9 mouse cellular contexts compared by ENCODE assay signal in genomic region chr17:34039562-34040450, GRCm38 (mm10). TPM values are rescaled to one million over a fixed set of nuclear protein-coding genes. Genes with fewer than 3 reads are reported as not detected.
DNase-seq lines count a peak whose midpoint lies in the region; ATAC-seq lines count a peak whose summit lies in the region.
"Had no signal": no experiment of that assay in that cellular context is flagged by ENCODE, and none has a peak within 500 bp of the region (broad histone marks: within the 10 kb centered on the region; RNA-seq: fewer than 3 reads in every experiment).

No protein-coding gene starts in this region.

- no peaks in the 10 kb centered on the region for H3K9me3 ChIP-seq in heart, embryonic 10.5 days
- no peaks in the 10 kb centered on the region for H3K9me3 ChIP-seq in limb, embryonic 11.5 days (ENCODE audit: control insufficient read depth, low read length)
- H3K9me3 ChIP-seq: megakaryocyte, embryonic 14.5 days had no signal

- H3K9ac ChIP-seq in limb, embryonic 11.5 days (ENCODE audit: low read length): 0 out of 2 replicates have a peak overlapping the region, but pooled peaks have one; percentile 2

- peak overlapping the region; percentile 41 for H3K4me3 ChIP-seq in heart, embryonic 10.5 days
- H3K4me3 ChIP-seq in limb, embryonic 11.5 days (ENCODE audit: low read depth, low read length): peak overlapping the region; percentile 12
- H3K4me3 ChIP-seq: megakaryocyte, embryonic 14.5 days had no signal

- no peak for ATAC-seq in limb, embryonic 11.5 days (ENCODE audit: insufficient number of reproducible peaks, low FRiP score, low TSS enrichment, low read depth)

- H3K4me2 ChIP-seq in limb, embryonic 11.5 days (ENCODE audit: low read depth, severe bottlenecking): peak overlapping the region; percentile 44

- H3K4me1 ChIP-seq in heart, embryonic 10.5 days: peaks cover 40% of the 10 kb centered on the region
- peaks cover 27% of the 10 kb centered on the region for H3K4me1 ChIP-seq in limb, embryonic 11.5 days (ENCODE audit: control insufficient read depth, insufficient read depth, low read length)

- H3K27ac ChIP-seq in heart, embryonic 10.5 days: no peak overlapping the region
- H3K27ac ChIP-seq in limb, embryonic 11.5 days (replicated peaks; ENCODE audit: low read depth, low read length): no peak overlapping the region

- DNase-seq in cerebellum, adult 8-10 months: peak; percentile 14
- DNase-seq in cerebellum, postnatal 36 days: no peak
- DNase-seq in right cerebral cortex, postnatal 10 days (ENCODE audit: low spot score in 2 of 2): peak; percentile 52 to 63
- DNase-seq in right cerebral cortex, adult 2 months (ENCODE audit: low spot score in 2 of 2): no peak
- DNase-seq in heart, embryonic 10.5 days (ENCODE audit: low spot score): no peak
- peak; percentile 36 for DNase-seq in limb, embryonic 11.5 days (ENCODE audit: low spot score)
- no peak for DNase-seq in thymus, postnatal 0 days (ENCODE audit: low spot score)
- no peak for DNase-seq in T-cell, adult 2 months (ENCODE audit: low spot score)

- H3K27me3 ChIP-seq in heart, embryonic 10.5 days (ENCODE audit: insufficient read depth, poor library complexity, severe bottlenecking): peaks cover 67% of the 10 kb centered on the region
- peaks cover 2% of the 10 kb centered on the region; the same call in 1 of the 2 replicates for H3K27me3 ChIP-seq in limb, embryonic 11.5 days (ENCODE audit: control insufficient read depth, insufficient read depth, low read length)

- WGBS in heart, embryonic 10.5 days: 24% methylated on average over 17 of the region's 17 CpGs
- 29% methylated on average over 17 of the region's 17 CpGs for WGBS in limb, embryonic 11.5 days

- peaks cover 32% of the 10 kb centered on the region for H3K36me3 ChIP-seq in heart, embryonic 10.5 days
- peaks cover 18% of the 10 kb centered on the region for H3K36me3 ChIP-seq in limb, embryonic 11.5 days (ENCODE audit: control insufficient read depth, insufficient read depth, low read length)

RNA-seq across cellular contexts. Expression of gene Col11a2, which starts 0.6 kb away (rescaled TPM):
- polyA plus RNA-seq in heart, embryonic 10.5 days (2016; fragmentation: Nextera tagmentation; extraction: Ambion mirVana): 0.38 and 1.0 TPM in 2 replicates
- polyA plus RNA-seq in limb, embryonic 11.5 days (2014; fragmentation: Nextera tagmentation; extraction: Ambion mirVana): 2.6 and 5.0 TPM in 2 replicates
- 1.1 and 1.5 TPM in 2 replicates for polyA plus RNA-seq in thymus, postnatal 0 days (2015; fragmentation: Nextera tagmentation; extraction: Ambion mirVana)

RNA-seq across cellular contexts. Expression of gene Rxrb, which starts 8.2 kb away (rescaled TPM):
- 31.4 and 40.6 TPM in 2 replicates for polyA plus RNA-seq in heart, embryonic 10.5 days (2016; fragmentation: Nextera tagmentation; extraction: Ambion mirVana)
- 20.5 and 24.0 TPM in 2 replicates for polyA plus RNA-seq in limb, embryonic 11.5 days (2014; fragmentation: Nextera tagmentation; extraction: Ambion mirVana)
- polyA plus RNA-seq in thymus, postnatal 0 days (2015; fragmentation: Nextera tagmentation; extraction: Ambion mirVana): 47.1 and 48.9 TPM in 2 replicates

RNA-seq across cellular contexts. Expression of gene Slc39a7, which starts 8.3 kb away (rescaled TPM):
- polyA plus RNA-seq in heart, embryonic 10.5 days (2016; fragmentation: Nextera tagmentation; extraction: Ambion mirVana): 160 and 180 TPM in 2 replicates
- 85.6 and 94.1 TPM in 2 replicates for polyA plus RNA-seq in limb, embryonic 11.5 days (2014; fragmentation: Nextera tagmentation; extraction: Ambion mirVana)
- 90.5 and 96.5 TPM in 2 replicates for polyA plus RNA-seq in thymus, postnatal 0 days (2015; fragmentation: Nextera tagmentation; extraction: Ambion mirVana)

RNA-seq across cellular contexts. Expression of gene H2-Ke6, which starts 11.9 kb away (rescaled TPM):
- polyA plus RNA-seq in heart, embryonic 10.5 days (2016; fragmentation: Nextera tagmentation; extraction: Ambion mirVana): 32.4 and 36.4 TPM in 2 replicates
- 34.9 and 37.7 TPM in 2 replicates for polyA plus RNA-seq in limb, embryonic 11.5 days (2014; fragmentation: Nextera tagmentation; extraction: Ambion mirVana)
- 77.4 and 82.2 TPM in 2 replicates for polyA plus RNA-seq in thymus, postnatal 0 days (2015; fragmentation: Nextera tagmentation; extraction: Ambion mirVana)

RNA-seq across cellular contexts. Expression of gene Ring1, which starts 15.3 kb away (rescaled TPM):
- 14.4 and 15.8 TPM in 2 replicates for polyA plus RNA-seq in heart, embryonic 10.5 days (2016; fragmentation: Nextera tagmentation; extraction: Ambion mirVana)
- polyA plus RNA-seq in limb, embryonic 11.5 days (2014; fragmentation: Nextera tagmentation; extraction: Ambion mirVana): 3.8 and 5.6 TPM in 2 replicates
- 14.5 and 20.9 TPM in 2 replicates for polyA plus RNA-seq in thymus, postnatal 0 days (2015; fragmentation: Nextera tagmentation; extraction: Ambion mirVana)

Comparison
In these comparisons a context has a peak if more than half of its experiments do, and no peak if none do; other contexts are left out.
1. DNase-seq: peak in cerebellum, adult 8-10 months (single experiment), right cerebral cortex, postnatal 10 days (2 of 2) and limb, embryonic 11.5 days (single experiment); none in cerebellum, postnatal 36 days (0 of 2), right cerebral cortex, adult 2 months (0 of 2), heart, embryonic 10.5 days (single experiment), thymus, postnatal 0 days (single experiment) and T-cell, adult 2 months (single experiment).